Mouse (Mus musculus): Measurements from ENCODE around the gene Tanc2.
A peak's percentile ranks its signal among the peaks of the same experiment; 100 is the strongest.

Tanc2 gene

DNA sequence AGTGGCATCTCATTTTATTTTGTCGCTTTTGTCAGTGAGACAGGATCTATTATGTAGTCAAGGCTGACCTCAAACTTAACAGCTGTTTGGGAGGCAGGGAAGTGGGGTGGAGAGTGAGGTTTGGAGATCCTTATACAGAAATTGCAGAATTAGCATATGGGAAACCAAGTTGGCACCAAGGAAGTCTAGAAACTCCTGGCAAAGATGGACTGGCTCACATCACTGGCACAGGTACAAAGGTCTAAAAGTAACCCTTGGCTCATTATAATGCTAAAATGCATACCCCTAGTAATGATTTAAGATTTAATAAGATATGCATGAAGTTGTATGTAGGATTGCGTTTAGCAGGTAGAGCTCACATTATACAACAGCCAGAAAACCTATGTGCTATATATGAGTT, 58.2 kb downstream of the Tanc2 start:
- DNase-seq: no peak

DNA sequence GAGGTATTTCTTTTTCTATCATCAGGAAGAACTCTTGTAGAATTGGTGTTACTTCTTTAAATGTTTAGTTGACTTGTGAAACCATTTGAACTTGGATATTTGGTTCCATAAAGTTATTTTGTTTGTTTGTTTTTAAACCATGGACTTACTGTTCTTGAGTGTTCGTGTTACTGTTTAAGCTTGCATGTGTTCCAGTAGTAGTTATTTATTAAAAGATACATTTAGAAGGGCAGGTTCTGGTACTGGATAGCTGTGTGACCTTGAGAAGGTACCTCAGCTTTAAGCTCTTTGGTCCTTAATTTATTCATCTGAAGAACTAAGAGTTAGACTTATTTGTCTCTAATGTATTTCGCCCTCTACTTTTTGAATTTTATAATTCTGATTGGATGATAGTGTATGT, 64.8 kb downstream of the Tanc2 start:
- no peak for DNase-seq

DNA sequence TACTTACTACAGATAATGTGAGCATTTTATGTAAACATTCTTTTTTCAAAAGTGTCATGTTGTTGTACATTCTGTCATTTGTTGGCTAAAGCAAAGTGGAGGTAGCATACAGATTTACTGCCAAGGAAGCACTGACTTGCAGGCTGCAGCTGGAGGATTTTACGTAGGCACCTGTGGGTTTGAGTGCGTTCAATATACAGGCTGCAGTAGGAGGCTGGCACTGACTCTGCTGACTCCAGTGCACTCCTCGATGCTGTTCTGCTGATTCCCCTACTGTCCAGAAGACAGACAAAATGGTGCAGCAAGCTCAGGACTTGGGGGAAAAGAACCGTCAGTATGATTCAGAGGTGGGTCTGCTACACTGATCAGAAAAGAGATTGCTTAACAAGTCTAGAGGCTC, 65.5 kb downstream of the Tanc2 start:
- no peak for DNase-seq

DNA sequence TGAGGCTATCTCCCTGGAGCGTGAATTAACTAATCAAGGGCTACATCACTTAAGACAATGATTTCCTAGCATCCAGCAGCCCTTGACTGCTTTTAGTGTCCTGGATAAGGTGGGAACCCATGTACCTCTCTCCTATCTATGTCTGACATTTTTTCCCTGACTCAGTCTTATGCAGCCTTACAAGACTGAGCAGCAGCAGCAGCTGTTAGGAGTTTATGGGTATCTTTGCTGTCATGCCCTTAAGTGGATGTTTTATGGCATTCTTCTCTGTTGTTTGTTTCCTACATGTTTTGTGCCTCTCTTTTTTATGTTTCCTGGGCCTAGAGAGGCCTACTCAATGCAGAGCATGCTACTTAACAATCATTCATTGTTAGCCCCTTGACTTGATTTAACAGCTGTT, 78.1 kb downstream of the Tanc2 start:
- no peak for DNase-seq

DNA sequence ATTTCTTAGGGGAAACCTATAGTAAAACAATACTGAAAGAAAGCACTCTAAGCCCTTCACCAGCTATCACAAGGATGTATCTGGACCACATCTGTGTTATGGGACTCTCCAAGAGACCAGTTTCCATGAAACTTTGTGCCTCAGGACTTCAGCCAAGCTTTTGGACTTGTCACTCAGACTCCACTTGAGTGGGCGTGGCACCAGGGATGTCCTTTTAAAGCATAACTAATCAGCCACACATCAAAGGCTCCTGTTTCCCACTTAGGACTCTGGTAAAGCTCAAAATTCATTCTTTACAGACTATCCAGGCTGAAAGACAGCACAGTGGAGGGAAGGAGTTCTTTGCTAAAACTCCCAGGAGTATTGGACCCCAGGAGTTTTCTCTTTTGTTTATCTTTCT, 89.2 kb downstream of the Tanc2 start:
- DNase-seq: no peak

DNA sequence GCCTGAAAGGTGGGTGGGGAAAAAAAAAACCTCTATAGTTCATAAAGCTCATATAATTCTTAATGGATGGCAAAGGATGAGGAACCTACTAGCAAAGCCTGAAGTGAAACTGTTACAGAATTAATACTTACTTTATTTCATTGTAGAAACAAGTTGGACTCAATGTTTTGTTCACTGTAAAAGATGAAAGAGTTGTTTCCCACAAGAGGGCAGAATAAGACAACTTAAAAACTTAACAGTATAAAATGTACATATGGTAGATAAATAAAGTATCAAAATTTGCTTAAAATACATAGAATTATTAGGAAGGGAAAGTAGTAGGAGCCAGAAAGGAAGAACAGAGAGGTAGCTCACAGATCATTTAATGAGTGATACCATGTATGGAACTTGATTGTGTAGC, 95.0 kb downstream of the Tanc2 start:
- DNase-seq: no peak

DNA sequence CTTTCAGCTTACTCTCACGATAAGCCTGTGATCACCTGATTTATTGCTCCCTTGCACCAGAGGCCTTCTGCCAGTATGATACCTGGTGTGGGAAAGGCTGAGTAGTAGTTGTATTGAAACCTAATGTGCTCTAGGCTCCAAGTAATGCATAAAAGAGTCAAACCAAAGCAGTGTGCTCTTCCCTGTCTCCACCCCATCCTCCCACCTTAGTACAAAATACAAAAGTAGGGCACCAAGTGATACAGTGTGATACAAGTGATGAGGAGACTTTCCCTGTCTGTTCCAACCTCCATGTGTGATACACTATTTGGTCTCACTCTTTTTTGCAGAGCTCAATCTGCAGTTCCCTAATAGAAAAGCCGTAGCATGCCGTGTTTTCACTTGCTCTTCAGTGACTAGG, 110.7 kb downstream of the Tanc2 start:
- DNase-seq: no peak

DNA sequence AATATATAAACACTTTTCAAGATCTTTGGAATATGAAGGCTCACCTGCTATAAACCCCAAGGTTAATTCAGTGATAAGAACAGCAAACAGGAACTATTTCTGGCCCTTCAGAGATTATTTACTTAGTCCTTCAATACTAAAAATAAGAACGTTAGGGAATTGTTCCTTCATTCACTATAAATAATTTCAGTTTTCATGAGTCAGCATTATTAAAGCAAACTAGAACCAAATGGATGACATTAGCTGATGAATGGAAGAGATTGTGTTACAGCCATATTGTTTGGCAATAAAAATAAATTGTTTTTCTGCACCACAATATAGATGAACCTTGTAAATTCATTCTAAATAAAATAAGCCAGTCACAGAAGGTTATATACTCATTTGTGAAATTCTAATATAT, 129.9 kb downstream of the Tanc2 start:
- DNase-seq: no peak

DNA sequence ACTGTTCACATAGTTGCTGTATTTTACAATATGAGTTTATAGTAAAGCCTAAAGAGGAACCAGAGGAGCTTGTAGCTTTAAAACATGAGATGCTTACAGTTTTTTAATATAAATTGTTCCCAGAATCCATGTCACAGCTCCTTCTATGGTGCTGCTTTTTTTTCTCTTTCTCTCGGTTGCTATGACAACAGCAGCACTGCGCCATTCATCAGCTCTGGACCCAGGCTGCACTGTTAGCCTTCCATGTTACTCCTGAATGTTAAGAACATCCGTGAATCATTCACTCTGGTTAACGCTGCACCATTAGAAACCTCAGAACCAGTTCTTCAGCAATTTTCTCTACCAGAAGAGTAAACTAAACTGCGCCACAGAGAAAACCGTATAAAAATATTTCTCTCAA, 141.8 kb downstream of the Tanc2 start:
- DNase-seq: peak; percentile 20 to 40

DNA sequence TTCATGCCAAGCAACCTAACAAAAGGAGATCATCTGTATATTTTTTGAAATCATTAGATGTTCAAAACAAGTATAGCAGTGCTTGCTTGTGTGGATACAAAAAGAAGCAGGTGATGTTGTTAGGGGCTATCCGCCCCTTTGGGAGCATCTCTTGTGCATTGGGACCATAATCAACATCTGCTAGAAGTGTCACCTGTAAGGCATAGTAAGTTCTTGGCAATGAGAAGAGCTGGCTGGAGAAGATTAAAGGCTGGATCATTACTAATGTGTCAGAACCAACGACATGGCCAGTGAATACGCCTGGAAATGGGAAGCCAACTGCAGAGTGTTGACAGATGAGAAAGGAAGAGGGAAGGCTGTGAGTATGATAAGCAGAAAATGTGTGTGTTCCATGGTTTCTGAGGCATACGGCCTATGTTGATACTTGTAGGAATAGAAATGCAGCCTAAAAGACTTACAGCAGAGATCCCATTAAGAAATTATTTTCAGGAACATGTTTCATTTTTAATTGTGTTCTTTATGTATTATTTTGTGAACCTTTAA, 142.3 kb downstream of the Tanc2 start:
- DNase-seq: peak in 1 of 2 experiments; percentile 18

DNA sequence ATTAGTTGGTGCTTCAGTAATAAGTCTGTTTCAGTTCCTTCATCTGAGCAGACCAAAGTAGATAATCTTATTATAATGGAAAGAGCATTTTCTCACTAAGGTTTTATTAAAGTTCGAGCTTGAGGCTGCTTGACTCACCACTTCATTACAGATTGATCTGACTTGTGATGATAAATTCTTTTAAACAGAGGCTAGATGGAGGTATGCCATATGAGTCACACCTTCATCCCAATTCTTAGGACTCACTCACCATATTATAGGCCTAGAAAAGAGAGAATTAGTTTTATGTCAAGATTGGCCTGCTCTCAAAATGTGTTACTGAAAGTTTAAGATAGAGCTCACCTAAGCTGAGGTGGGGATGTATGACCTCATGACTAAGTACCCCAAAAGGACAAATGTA, 153.4 kb downstream of the Tanc2 start:
- DNase-seq: no peak

DNA sequence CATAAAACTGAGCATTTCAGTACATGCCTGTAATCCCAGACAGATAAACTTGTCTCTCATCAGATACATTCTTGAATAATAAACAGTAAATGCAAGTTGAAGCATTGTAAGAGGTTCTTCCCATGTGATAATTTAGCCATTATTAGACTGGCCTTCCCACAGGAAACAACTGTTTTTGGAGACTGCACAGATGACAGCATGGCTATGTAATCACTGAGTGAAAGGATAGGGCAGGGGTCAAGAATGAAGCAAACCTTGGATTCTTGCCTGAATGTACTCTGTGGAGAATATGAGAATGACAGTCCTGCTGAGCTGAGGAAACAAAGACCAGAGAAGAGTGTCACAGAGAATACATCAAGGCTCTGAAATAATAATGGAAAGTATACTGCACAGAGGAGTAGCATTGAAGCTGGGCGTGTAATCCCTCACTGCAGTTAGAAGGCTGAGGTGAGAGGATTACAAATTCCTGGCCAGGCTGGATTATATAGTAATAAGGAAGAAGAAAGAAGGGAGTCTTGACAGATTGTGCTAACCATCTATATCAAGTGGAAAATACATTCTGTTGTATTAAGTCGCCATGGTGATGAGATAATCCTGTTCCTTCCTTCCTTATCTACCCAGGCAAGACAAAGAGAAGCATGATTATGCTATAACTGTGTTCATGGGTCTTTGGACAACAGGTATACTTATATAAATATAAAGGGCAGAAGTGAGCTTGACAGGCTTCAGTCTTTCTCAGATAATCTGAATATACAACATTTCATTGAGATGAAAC, 159.7 kb downstream of the Tanc2 start:
- no peak for DNase-seq

DNA sequence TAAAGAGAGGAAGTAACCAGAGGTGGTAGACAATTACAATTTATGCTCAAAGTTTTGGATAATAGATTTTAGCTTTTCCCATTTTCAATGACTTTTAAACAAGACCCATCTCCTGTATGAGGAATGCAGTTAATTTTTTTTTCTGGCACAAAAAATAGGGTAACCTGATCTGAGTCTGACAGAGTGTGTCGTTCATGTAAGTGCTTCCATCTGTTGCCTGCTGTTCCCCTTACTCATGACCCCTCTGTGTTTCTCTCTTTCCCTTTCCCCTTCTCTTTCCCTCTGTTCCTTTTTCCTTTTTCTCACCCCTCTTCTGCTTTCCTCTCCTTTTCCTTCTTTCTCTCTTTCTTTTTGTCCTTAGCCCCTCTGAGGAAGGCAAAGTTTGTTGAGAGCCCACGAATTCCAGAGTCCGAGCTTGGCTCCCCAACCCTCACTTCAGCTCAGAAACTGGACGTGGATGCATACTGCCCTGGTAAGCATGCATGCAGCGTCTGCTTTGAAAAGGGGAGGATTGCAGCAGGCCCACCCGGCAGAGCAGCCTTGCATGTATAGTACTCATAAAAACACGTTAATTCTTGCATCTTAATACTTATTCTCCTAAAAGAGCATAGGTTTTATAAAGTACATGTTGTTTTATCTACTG, 168.9 kb downstream of the Tanc2 start:
- DNase-seq: no peak

DNA sequence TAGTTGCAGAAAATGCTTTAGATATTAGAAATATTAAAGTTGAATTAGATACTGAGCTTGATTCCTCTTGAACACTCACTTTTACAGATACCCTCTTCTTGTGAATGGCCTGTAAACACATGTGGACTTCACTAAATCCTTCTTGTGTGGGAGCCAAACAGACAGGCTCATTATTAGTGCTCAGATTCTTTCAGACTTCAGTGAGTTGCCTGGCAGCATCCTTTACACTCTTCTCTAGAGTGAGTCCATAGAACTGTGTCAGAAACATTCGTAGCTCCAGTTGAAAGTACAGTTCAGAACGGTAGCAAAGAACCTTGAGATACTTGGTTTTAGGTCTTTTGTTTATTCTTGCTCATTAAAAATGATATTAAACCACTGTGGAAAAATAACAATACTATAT, 169.6 kb downstream of the Tanc2 start:
- DNase-seq: no peak

DNA sequence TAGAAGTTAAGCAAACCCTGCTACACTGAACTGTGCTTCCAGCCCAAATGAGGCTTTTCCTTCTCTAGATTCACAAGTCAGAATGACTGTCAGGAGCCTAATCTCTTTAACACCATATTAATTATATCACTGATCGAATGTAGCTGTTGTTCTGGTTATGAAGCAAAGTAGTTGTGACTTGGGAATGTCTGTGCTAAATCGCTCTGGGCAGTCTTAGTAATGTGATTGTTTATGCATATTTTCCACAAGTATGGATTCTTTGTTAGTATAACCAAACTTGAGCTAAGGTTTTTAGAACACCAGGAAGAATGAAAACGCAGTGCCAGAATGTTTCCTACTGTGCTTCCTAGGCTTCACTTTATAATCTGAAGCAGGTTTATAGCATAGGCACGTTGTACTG, 170.6 kb downstream of the Tanc2 start:
- DNase-seq: no peak

DNA sequence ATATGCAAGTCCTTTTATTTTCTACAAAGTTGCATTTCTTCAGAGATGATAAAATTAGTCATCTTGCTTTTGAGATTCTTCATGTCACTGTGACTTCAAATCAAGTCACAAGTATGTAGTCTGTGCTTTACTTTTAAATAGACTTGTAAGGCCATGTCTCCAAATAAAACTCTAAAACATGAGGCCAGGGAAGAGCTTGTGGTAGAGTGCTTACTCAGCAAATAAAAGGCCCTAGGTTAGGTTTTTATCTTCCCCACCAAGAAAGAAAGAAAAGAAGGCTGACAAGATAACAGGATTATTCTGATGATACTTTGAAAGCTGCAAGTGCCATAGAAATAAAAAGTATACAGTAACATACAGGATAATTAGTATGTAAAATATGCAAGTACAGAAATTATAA, 188.0 kb downstream of the Tanc2 start:
- DNase-seq: no peak

DNA sequence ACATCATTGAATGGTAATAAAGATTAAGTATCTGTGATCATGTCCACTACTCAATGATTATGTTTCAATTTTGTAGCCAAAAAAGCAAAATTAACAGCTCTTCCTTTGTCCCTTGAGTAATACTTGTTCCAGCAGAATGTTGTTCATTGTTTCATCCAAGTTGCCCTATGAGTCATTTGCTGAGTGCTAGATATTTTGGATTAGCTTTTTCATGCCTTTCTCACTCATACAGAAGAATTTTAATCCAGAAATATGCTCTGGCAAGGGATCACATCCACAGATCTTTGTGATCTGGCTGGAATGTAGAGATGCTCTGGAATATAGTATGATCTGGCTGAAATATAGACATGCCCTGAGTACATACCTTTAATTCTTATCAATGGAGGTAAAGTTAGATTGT, 202.7 kb downstream of the Tanc2 start:
- DNase-seq: no peak

DNA sequence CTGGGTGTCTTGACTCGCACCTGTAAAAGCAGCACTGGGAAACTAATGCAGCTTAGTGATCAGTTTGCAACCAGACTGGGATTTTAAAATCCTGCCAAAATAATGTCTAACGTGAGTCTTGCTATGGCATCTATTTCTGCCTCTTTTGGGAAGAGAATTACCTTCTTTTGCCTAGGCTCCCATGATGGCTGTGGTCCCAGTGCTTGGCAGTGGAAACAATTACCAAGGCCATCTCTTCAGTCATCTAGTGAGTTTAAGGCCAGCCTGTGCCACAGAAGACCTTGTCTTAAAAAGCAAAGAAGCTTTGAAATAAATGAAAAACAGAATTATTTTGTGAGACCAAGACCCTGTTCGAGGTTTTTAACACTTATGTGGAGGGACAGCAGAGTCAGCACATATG, 213.9 kb downstream of the Tanc2 start:
- peak; percentile 50 to 75 for DNase-seq

DNA sequence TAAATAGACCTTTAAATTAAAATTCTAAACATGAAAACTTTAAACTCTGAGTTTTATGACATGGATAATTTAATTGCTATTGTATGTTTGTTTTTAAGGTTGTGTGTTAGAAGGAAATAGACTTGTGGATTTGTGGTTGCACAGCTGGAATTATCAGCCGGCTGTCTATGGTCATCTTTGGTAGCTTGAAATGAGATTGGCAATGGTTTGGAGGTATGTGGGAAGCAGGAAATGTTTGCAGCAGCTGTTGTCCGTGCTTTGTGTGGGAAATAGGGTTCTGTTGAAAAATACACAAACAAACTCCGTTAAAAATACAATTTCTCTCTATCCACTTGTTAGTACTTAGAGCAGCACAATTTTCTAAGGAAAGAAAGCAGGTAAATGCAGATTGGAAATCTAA, 215.0 kb downstream of the Tanc2 start:
- no peak for DNase-seq

DNA sequence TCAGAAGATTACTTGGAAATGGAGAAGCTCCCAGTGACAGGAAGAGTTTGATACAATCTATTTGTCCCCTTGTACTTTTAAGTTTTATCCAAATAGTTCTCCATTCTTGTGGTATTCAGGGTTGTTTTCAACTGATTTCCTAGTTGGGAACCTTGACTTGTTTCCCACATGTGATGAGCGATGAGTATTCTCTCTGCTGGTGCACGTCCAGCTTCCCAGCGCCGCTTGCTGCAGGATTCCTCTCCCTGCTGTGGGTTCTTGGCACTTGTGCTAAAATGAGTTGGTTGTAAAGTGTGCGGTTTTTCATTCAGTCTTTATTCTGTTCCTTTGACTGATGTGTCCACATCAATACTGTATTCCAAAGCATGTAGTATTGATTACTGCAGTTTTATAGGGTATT, 217.3 kb downstream of the Tanc2 start:
- DNase-seq: peak; percentile 34 to 60

DNA sequence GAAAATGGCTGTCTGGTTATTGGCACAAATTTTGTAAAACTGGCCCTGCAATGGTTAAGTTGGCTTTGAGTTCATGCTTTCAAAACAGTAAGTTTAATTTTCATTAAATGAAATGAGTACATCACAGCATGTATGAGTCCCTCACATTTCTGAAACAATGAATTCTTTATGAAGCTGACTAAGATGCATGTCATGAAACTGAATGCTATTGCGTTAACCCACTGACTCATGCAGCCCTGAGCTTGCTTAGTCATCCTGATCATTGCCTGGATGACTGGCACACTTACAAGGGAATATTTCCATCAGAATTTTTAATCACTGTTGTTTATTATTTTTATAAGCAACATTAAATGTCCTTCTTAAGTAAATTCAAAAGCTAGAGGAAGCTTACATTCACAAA, 233.5 kb downstream of the Tanc2 start:
- no peak for DNase-seq

DNA sequence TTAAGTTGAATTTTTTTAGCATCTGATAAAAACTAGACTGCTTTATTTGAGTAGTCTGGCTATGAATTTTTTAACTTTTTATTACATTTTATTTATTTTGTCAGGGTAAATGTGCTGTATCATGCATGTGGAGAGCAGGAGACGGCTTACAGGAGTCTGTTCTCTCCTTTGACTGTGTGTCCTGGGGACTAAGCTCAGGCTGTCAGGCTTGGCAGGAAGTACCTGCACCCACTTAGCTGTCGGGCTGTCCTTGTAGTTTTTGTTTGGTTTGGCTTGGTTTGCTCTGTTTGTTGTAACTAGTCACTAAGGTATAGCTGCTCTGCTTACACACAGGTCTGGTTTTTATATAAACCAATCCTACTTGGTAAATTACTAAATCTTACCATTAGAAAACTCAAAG, 234.0 kb downstream of the Tanc2 start:
- DNase-seq: no peak

DNA sequence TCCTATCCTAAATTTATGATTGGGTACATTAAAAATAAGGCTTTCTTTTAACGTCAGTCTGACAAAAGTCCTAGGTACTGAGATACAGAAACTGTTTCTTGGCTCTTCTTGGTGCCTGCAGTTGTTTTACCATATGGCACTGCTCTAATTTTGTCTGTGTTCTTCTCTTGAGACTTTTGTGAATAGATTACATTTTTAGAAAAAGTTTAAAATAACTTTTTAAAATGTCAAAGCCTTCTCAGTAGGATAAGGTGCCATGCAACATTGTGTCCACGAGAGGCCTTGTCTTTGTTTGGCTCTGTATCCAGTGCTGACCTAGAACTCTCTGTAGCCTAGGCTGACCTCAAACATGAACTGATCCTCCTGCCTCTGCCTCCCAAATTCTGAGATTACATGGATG, 238.4 kb downstream of the Tanc2 start:
- DNase-seq: no peak

DNA sequence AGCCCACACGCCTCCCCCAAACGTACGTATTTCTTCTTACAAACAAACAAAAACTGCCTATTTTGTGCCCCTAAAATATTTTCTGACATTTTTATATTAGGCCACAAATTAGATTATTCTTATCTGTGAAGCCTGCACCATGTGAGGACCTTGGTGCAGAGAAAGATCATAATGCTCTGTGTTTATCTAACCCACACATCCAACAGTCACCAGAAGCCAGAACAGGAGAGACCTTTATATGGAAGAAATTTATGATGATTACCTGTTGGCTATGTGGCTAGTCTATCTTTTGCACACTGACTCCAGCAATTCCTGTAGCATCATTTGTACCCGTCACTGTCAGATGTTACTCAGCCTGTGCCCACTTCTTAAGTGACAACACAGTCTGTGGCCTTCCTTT, 245.4 kb downstream of the Tanc2 start:
- no peak for DNase-seq

Data from cerebellum, postnatal 14 days (tissue).